Mouse (Mus musculus): ENCODE data around the gene Prr15. TPM values are rescaled to one million over a fixed set of nuclear protein-coding genes. Genes with fewer than 3 reads are reported as not detected.

Prr15 gene
- polyA plus RNA-seq, 1 experiment: not detected

DNA sequence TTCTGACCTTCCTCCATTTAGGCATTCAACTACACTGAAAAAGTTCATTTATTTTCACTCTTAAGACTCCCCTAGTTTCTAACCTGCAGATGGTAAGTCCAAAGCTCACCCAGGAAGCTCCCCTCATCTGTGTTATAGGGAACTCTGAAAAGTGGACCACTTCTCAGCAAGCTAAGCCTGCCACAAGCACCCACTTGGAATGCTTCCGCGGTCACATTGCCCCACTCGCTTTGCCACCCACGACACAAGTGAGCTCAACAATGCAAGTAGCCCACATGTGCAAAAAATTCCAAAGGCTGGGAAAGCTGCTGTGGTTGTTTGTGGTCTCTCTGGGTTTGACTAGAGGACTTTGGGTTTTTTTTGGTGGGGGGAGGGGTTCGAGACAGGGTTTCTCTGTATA lies 15.5 kb downstream of the Prr15 start:
- 87% methylated on average over 5 of the region's 5 CpGs for WGBS
- TF ChIP-seq CTCF (IDR thresholded peaks at IDR 0.05; ENCODE audit: insufficient read depth, low read depth, low read length) (no peak), POLR2A (IDR thresholded peaks at IDR 0.05; ENCODE audit: insufficient read depth, low read depth, low read length) (no peak)
- Histone ChIP-seq H3K27ac (ENCODE audit: insufficient read depth, low read depth, low read length) (no peak overlapping the region), H3K4me3 (ENCODE audit: insufficient read depth, low read depth, low read length) (no peak overlapping the region), H3K4me1 (ENCODE audit: control insufficient read depth, insufficient read depth, low read length) (no peaks in the 10 kb centered on the region)

GRCm38 (mm10) chr6:54342223-54342622 lies 16.6 kb downstream of the Prr15 start:
- Histone ChIP-seq H3K27ac (ENCODE audit: insufficient read depth, low read depth, low read length) (no peak overlapping the region), H3K4me3 (ENCODE audit: insufficient read depth, low read depth, low read length) (no peak overlapping the region), H3K4me1 (ENCODE audit: control insufficient read depth, insufficient read depth, low read length) (no peaks in the 10 kb centered on the region)
- WGBS: 84% methylated on average over 10 of the region's 10 CpGs
- TF ChIP-seq CTCF (IDR thresholded peaks at IDR 0.05; ENCODE audit: insufficient read depth, low read depth, low read length) (no peak), POLR2A (IDR thresholded peaks at IDR 0.05; ENCODE audit: insufficient read depth, low read depth, low read length) (no peak)

DNA sequence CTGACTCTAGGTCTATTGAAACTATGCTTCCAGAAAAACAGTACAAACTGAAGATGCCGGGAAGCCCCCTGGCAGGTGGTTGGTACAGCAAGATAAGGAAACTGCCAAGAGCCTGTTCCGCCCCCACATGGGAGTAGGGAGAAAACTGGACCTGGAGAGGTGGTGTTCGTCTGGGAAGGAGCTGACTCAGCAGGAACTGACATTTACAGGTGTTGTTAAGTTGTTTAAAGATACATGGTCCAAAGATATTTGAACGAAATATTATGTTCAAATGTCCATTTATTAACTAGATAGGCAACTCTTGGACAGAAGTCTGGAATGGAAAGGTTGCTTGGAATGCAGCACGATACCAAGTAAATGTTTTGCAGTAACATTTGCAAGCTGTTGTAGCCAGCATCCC lies 26.2 kb downstream of the Prr15 start:
- WGBS: 80% methylated on average over 5 of the region's 5 CpGs
- TF ChIP-seq CTCF (IDR thresholded peaks at IDR 0.05; ENCODE audit: insufficient read depth, low read depth, low read length) (no peak), POLR2A (IDR thresholded peaks at IDR 0.05; ENCODE audit: insufficient read depth, low read depth, low read length) (no peak)
- Histone ChIP-seq H3K4me3 (ENCODE audit: insufficient read depth, low read depth, low read length) (no peak overlapping the region), H3K4me1 (ENCODE audit: control insufficient read depth, insufficient read depth, low read length) (no peaks in the 10 kb centered on the region), H3K27ac (ENCODE audit: insufficient read depth, low read depth, low read length) (no peak overlapping the region)

DNA sequence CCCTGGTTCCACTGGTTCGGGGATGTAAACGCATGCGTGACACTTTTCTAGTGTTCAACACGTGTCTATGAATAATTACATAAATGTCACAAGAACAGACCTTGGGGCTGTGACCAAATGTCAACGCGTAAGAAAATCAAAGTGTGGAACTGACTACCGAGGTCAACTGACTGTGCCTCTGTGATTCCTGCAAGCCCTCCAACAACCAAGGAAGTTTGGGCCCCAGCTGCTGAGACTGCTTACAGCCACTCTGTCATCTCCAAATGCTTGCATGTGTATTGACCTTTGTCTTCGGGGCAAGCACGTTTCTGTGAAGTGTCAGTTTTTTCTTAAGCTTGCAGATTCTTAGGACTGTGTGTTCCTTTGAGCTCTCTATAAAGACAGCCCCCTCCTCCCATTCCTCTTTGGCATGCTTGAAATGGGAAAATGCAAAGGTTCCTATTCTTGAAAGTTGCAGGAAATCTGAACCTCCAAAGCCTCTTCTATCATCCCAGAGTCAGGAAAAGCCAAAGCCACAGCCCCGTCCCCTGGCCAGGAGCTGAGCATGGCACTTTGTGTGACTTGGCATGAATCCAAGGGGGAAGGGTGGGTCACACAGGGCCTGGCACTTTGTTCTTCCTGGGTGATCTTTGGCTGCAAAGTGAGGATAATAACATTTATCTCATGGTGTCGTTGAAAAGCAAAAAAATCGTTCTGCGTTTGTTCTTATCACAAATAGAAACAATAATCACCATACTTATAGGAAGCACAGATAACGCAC lies 27.5 kb downstream of the Prr15 start:
- Histone ChIP-seq H3K4me3 (ENCODE audit: insufficient read depth, low read depth, low read length) (no peak overlapping the region), H3K4me1 (ENCODE audit: control insufficient read depth, insufficient read depth, low read length) (no peaks in the 10 kb centered on the region), H3K27ac (ENCODE audit: insufficient read depth, low read depth, low read length) (no peak overlapping the region)
- TF ChIP-seq CTCF (IDR thresholded peaks at IDR 0.05; ENCODE audit: insufficient read depth, low read depth, low read length) (no peak), POLR2A (IDR thresholded peaks at IDR 0.05; ENCODE audit: insufficient read depth, low read depth, low read length) (no peak)
- 73% methylated on average over 14 of the region's 14 CpGs for WGBS

DNA sequence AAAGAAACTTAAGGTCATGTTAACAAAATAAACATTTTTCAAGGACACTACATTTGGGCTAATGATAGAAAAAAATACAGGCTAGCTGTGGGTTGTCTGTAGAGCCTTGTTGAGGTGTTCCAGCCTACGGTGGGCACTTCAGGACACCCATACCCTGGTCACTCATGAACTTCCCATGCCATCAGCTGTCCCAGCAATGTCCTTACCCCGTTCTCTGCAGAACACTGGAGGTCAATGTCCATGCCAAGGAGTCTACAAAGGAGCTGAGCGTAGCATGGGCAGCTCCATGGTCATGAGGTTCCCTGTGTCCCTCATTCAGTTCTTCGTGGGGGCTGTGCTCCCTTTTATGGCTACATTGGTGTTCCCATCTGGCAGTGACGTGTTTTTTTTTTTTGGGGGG lies 28.1 kb downstream of the Prr15 start:
- no peak overlapping the region for H3K4me3 ChIP-seq (ENCODE audit: insufficient read depth, low read depth, low read length)
- H3K4me1 ChIP-seq (ENCODE audit: control insufficient read depth, insufficient read depth, low read length): no peaks in the 10 kb centered on the region
- H3K27ac ChIP-seq (ENCODE audit: insufficient read depth, low read depth, low read length): no peak overlapping the region
- WGBS: 92% methylated on average over 5 of the region's 5 CpGs
- TF ChIP-seq CTCF (IDR thresholded peaks at IDR 0.05; ENCODE audit: insufficient read depth, low read depth, low read length): no peak
- TF ChIP-seq POLR2A (IDR thresholded peaks at IDR 0.05; ENCODE audit: insufficient read depth, low read depth, low read length): no peak

DNA sequence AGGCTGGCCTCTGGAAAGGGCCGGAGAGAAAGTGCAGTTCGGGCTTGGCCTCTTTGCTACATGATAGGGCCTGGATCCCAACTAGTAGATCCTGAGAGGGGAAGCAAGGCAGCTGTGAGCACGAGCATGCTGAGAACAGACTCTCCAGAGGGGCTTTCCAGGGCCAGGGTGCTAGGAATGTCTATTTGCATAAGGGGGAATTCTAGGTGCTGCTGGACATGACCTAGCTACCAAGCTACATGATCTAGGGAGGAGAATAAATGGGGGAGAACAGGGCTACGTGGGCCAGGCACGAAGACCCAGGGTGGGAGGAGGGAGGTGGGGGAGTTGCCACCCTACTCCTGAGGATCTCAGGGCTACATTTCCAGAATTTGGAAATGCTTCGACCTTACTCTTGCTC lies 30.0 kb downstream of the Prr15 start:
- TF ChIP-seq POLR2A (IDR thresholded peaks at IDR 0.05; ENCODE audit: insufficient read depth, low read depth, low read length): no peak
- TF ChIP-seq CTCF (IDR thresholded peaks at IDR 0.05; ENCODE audit: insufficient read depth, low read depth, low read length): no peak
- Histone ChIP-seq H3K4me1 (ENCODE audit: control insufficient read depth, insufficient read depth, low read length) (no peaks in the 10 kb centered on the region), H3K4me3 (ENCODE audit: insufficient read depth, low read depth, low read length) (no peak overlapping the region), H3K27ac (ENCODE audit: insufficient read depth, low read depth, low read length) (no peak overlapping the region)
- 91% methylated on average over 6 of the region's 6 CpGs for WGBS

DNA sequence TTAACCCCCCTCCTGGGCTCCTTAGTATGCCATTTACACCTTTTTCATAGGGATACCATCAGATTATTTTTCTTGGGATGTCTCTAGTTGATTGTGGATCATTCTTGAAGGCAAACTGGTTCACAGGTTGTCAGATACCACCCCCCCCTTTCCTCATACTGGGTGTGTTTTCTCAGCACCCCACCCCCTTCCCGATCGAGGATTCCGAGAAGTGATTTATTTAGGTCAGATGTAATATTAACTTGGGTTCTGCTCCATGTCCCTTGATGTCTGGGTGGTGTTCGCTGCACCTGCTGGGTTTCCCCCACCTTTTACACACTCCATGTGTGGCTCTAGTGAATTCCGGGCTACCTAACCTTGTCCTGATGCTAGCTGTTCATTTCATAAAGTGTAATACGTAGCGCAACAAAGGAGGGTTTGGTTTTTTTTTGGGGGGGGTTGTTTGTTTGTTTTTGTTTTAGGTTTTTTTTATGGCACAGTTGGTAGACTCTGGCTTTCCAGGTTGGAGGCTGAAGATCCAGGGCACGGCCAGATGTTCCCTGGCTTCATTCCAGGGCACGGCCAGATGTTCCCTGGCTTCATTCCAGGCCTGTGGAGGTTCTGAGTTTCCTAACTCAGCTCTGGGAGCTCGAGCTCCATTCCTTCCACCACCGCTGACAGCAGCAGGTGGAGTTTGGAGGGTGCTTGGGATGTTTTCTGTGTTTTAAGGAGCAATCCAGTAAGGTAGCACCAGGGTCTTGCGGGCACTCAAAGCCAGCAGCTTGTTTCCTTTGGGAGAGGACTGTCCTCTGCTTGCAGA lies 37.1 kb downstream of the Prr15 start:
- Histone ChIP-seq H3K4me3 (ENCODE audit: insufficient read depth, low read depth, low read length) (no peak overlapping the region), H3K27ac (ENCODE audit: insufficient read depth, low read depth, low read length) (no peak overlapping the region), H3K4me1 (ENCODE audit: control insufficient read depth, insufficient read depth, low read length) (peaks cover 2% of the 10 kb centered on the region; the same call in 1 of the 2 replicates)
- WGBS: 88% methylated on average over 12 of the region's 12 CpGs
- TF ChIP-seq CTCF (IDR thresholded peaks at IDR 0.05; ENCODE audit: insufficient read depth, low read depth, low read length) (no peak), POLR2A (IDR thresholded peaks at IDR 0.05; ENCODE audit: insufficient read depth, low read depth, low read length) (no peak)

DNA sequence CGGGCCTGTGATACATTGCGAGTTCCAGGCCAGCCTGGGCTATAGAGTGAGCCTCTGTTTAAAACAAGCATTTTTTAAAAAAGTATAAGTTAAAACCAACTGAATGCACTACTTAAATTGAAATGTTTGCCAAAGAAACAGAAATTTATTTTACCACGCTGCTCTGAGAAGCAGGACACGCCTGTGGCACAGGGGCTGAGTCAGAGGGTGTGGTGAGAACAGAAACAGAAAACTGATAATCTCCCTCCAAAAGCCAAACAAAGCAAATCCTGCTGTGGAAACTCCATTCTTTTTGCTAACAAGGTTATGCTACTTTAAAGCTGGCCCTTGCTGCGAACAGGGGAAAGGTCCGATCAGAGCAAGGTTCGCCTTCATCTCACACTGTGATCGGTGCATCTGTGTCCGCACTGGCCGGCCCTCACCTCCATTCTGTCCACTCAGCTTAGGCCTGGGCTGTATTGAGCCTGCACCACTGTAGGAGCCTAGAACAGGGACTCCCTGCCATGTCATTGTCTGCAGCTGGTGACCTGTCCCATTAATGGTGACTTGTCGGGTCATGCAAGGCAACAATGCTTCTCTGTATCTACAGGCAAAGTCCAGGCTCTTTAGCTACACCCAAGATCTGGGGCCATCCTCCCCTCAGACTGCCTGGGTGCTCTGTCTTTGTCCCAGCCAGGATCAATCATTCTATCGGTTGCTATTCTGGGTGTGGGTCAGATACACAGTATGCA lies 38.9 kb downstream of the Prr15 start:
- TF ChIP-seq POLR2A (IDR thresholded peaks at IDR 0.05; ENCODE audit: insufficient read depth, low read depth, low read length) (no peak), CTCF (IDR thresholded peaks at IDR 0.05; ENCODE audit: insufficient read depth, low read depth, low read length) (no peak)
- Histone ChIP-seq H3K4me1 (ENCODE audit: control insufficient read depth, insufficient read depth, low read length) (peaks cover 2% of the 10 kb centered on the region; the same call in 1 of the 2 replicates), H3K27ac (ENCODE audit: insufficient read depth, low read depth, low read length) (no peak overlapping the region), H3K4me3 (ENCODE audit: insufficient read depth, low read depth, low read length) (no peak overlapping the region)
- 77% methylated on average over 12 of the region's 12 CpGs for WGBS

Data from olfactory bulb, adult 2 months (tissue).